Mouse (Mus musculus): ENCODE results near the gene Tppp3.

- TF ChIP-seq CTCF (IDR thresholded peaks at IDR 0.05; ENCODE audit: control insufficient read depth, insufficient read depth, low read length) = no peak
- no peak for TF ChIP-seq POLR2A (IDR thresholded peaks at IDR 0.05; ENCODE audit: borderline replicate concordance, control insufficient read depth, low read depth, low read length)
These were observed 47.3 kb upstream of the Tppp3 start, which contains the start of gene Hsd11b2 for GRCm38 (mm10) chr8:105518436-105519313.

Data from bone marrow, adult 2 months (tissue).